Mouse (Mus musculus): ENCODE data around the gene Atp6v0d1.
A peak's percentile ranks its signal among the peaks of the same experiment; 100 is the strongest.
"Not testable (repeated sequence)": the region's sequence is repeated elsewhere in the genome, so short reads cannot be mapped to it uniquely, and the experiment has no call there.

Atp6v0d1 gene

DNA sequence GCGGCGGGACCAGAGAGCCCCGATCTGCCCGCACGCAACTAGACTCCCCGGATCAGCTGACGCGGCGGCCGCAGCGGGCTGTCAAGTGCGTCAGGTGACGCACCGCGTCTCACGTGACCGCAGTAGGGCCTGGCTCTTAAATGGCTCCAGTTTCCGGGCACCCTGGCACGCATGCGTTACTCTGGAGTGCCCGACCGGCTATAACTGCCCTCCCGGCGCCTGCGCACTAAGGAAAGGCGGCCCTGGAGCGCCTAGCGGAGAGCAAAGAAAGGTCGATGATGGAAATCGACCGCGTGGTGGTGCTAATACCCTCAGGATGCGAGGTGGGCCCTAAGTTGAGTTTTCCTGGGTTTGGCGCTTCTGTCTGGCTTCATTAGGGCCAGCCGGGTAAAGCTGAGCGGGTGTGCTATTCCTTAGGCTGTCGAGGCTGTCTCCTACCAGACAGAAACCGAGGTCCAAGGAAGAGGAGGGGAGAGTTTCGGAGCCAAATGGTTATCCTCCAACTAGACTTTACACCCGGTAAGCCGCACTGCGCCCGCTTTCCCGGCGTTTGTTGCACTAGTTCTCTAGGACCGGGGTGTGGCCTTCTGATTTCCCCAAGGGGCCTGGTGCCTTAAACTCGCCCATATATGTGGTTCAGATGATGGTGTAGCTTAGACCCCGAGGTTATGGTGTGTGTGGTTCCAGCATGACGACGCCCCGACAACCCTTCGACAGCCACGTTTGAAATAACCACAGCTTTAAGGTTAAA lies at the start of gene Atp6v0d1:
TSS of gene Atp6v0d1 (minus strand) at position 96 of the 751 bp plus-strand sequence.
- peak; percentile 100 for DNase-seq

DNA sequence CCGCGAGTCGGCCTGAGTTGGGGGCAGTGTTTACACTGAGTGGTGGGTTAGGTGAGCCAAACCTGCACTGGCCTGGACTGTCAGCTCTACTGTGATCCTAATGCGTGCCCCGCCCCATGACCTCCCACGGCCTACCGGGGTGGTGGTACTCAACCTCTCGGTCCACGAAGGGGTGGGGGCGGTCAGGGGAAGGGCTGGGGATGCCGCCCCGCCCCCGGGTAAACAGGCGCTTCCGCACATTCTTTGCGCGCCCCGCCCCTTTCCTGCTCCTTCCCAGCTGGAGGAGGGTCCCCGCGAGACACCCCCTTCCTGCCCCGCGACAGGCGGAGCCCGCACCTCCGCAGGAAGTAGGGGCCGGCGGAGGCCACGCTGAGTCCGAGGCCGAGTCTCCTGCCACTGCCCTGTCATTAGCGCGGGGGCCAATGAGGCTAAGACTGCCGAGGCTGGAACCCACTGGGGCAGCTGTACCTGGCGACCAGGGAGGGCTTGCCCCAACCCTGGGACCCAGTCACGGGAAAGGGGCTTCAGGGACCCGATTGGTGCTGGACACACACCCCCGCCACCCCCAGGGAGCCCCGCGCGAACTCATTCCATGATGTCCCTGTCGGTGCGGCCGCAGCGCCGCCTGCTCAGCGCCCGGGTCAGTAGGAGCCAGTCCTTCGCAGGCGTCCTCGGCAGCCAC lies 48.1 kb upstream of the Atp6v0d1 start:
- DNase-seq, result peak; percentile 90 to 93

DNA sequence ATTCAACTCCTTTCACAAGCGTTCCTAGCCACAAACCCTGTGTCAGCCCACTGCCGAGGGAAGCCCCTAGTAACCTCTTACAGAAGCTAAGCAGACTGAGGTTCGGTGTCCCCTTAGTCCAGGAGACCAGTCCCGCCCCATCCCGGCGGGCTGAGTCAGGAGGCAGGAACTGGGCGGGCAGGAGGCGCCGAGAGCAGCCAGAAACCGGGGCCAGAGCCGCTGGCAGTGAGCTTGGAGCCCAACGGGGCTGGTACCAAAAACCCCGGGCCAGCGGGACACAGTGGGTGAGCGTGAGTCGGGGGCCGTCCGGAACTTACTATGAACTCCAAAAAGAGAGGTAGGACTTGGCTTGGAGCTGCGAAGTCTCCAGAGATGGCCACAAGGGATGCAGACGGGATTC lies 47.2 kb upstream of the Atp6v0d1 start:
- DNase-seq, result peak; percentile 67 to 83

GRCm38 (mm10) chr8:105611836-105612235 lies 46.0 kb upstream of the Atp6v0d1 start:
- no peak for DNase-seq

DNA sequence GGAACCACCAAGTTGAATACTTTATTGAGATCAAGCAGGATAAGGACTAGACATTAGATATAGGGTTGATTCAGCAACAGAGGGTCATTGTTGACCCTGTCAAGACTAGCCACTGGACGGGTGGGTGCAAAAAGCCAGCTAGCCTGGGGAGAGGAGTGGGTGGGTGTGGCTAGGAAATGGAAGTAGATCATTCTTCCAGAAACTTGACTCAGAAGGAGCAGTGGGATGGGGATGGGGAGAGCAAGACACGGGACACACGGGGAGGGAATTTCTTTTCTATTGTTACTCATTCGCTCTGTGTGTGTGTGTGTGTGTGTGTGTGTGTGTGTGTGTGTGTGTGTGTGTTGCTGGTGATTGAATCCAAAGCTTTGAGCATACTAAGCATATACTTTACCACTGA lies 43.9 kb upstream of the Atp6v0d1 start:
- no peak for DNase-seq

DNA sequence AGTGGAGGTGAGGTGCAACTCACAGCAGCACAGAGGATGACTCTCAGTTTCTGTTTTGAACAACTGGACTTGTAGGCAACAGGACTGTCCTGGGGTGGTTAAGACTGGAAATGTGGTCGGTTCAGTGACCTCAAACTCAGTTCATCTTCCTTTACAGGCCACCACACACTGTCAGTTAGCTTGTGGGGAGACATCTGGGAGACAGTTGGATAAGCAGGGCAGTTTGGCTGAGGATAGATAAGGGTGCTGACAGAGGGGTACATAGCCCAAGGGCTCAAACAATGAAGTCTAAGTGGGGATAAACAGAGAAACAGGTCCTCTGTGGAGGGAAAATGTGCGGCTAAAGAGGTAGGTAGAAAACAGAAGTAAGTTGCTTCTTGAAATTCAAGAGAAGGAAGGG lies 43.5 kb upstream of the Atp6v0d1 start:
- no peak for DNase-seq

DNA sequence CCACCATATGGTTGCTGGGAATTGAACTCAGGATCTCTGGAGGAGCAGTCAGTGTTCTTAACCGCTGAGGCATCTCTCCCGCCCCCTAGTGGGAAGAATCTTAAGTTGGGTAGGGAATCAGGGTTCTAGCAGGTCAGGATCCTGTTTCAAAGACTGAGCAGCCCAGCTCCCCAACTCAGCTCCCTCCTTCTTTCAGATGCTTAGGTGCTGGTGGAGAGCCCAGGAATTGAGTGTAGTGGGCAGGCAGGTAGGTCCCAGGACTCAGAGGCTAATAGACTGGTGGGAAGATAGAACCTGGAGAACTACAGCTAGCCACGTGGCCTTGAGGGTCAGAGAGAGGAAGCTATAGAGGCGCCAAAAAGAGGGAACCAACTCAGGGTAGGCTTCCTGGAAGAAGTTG lies 41.8 kb upstream of the Atp6v0d1 start:
- peak; percentile 54 to 74 for DNase-seq

- DNase-seq, result no peak
These were observed 41.2 kb upstream of the Atp6v0d1 start for GRCm38 (mm10) chr8:105607062-105607461.

- DNase-seq, result peak; percentile 83 to 95
These were observed 40.6 kb upstream of the Atp6v0d1 start for GRCm38 (mm10) chr8:105606189-105607023.

DNA sequence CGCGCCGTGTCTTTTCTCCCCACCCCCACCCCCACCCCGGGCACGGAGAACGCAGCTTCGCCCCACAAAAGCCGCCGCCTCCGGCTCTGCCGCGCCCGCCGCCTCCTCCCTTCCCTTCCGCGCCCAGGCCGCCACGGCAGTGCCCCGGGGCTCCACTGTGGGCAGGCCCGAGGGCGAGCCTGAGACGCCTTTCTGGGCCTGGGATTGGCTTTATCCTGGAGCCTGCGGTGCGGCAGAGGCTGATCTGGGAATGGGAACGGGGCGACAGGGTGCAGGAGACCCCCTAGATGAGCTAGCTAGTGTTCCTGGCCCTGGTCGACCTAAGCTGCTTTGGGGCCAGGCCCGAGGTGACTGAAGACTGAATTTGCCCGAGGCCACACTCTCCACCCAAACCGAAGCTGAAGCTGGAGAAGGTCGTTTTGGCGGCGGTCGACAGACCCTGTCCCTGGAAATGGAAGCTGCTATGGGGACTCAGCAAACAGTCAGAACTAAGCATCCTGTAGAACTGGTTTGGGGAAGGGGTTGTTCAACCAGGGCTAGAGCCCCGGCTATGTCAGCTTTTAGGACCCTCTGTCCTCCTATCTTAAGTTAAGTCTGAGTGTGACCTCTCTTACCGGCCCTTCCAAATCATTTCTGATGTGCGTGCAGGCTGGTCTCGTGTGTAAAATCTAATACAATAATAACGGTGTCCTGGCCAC lies 39.8 kb upstream of the Atp6v0d1 start:
- DNase-seq, result peak; percentile 48 to 71

DNA sequence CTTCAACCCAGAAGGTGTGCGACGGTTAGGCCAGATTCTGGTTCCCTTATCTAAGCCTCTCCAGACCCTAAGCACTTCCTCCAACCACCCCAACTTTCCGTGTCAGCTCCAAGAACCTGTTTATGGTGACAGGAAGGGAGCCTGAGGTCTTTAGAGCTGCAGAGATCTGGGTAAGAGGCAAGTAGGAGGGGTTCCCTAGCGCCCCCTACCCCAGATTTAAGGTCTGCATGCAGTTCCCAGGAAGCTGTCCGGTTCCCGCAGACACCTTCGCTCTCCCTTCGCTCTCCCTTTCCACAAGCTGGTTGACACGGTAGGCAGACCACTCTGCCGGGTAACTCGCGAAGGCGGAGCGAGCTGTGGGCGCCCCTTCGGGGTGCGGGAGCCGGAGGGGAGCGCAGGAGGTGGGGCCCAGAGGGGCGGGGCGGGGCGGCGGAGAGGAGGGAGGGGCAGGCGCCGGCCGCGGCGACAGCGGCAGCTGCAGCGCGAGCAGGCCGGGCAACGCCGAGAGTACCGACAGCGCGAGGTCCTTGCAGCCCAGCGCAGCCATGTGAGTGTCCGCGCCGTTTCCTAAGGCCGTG lies 39.0 kb upstream of the Atp6v0d1 start, which contains the start of gene Ripor1:
TSS of gene Ripor1 (plus strand) at position 452 of the 578 bp plus-strand sequence.
- peak; percentile 77 to 90 for DNase-seq

DNA sequence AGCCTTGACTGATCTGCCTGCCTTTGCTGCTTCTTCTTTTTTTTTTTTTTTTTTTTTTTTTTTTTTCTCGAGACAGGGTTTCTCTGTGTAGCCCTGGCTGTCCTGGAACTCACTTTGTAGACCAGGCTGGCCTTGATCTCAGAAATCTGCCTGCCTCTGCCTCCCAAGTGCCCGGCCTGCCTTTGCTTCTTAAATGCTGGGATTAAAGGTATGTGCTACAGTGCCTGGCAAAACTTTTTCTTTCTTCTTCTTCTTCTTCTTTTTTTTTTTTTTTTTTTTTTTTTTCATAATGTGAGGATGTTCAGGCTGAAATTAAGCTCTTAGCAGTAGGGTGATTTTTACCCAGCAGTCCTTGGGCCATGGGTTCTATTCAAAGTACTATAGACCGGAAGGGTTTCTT lies 36.7 kb upstream of the Atp6v0d1 start:
- not testable (repeated sequence) for DNase-seq

DNA sequence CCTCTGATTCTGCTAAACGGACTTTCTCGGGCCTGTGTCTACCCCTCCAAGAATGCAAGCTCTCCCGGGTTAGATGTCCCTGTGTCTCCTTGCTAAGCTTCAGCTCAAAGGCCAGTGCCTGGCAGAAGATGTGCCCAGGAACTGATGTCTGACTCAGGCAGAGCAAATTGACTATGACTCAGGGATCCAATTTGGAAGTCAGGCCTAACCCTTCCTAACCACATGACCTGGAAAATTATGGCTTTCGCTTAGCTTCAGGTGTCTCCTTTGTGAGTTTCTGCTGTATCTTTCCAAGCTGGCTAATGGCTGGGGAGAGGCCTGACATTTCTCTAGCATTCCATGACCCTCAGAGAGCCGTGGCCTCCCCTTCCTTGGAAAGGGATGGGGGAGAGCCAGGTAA lies 35.5 kb upstream of the Atp6v0d1 start:
- DNase-seq, result no peak

DNA sequence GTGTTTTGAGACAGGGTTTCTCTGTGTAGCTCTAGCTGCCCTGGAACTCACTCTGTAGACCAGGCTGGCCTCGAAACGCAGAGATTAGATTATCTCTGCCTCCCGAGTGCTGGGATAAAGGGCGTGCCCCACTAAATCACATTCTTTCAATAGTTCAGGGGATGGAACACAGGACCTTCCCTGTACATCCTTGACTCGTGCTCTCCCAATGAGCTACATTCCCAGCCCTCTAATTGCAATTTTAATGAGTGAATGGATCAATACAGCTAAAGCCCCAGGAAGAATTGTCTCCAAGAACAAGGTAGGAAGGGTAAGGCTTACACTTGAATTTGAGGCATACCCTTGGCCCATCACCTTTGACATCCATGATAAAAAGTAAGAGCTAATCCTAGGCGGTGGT lies 32.9 kb upstream of the Atp6v0d1 start:
- DNase-seq, result no peak

DNA sequence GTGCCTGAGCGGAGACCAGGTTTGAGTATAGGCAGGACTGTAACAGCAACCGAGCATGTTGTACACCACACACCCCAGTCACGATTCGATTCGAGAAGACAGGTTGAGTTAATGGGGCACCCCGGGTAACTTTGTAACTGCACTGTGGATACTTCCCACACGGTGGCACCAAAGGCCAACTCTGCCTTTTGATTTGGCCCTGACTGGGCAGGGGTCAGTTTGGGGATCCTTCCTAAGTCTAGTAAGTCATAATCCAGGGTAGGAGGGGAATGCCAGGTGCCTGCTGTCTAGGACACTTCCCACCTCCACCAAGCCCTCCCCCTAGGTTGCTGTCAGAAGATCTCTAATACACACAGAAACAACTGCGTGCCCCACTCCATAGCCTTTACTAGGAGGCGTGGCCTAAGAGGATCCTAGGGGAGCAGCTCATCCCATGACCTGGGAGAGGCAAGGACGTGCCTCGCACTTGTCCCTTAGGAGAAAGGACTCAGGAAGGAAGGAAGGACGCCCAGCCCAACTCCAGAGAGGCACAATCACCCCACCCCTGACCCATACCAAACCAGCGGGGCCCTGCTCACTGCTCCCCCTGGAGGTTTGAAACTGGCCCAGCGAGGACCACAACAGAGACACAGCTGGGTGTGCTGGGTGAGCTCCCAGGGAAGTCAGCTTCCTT lies 30.7 kb upstream of the Atp6v0d1 start:
- peak; percentile 86 to 91 for DNase-seq

GRCm38 (mm10) chr8:105594451-105595242 lies 28.8 kb upstream of the Atp6v0d1 start:
- DNase-seq, result peak; percentile 70 to 88

DNA sequence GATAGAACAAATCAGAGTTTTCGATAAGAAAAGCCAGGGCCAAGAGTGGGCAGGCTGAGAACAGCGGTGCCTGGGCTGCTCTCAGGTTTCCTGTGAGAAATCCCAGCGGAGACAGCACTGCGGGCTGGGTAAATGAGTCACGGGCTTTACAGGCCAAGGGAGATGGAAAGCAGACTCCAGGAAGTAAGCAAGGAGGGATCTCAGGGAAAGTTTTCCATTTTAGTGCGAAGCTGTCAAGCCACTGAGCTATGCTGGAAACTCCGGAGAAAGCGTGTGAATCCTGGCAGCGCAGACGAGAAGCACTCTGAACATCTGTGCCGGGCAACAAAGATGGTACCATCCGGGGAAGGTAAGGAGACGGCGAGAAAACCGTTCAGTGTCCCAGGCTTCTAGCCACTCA lies 28.0 kb upstream of the Atp6v0d1 start:
- DNase-seq, result peak; percentile 51 to 73

GRCm38 (mm10) chr8:105592431-105592830 lies 26.6 kb upstream of the Atp6v0d1 start:
- no peak for DNase-seq

- DNase-seq, result no peak
These were observed 13.9 kb upstream of the Atp6v0d1 start for GRCm38 (mm10) chr8:105579719-105580118.

DNA sequence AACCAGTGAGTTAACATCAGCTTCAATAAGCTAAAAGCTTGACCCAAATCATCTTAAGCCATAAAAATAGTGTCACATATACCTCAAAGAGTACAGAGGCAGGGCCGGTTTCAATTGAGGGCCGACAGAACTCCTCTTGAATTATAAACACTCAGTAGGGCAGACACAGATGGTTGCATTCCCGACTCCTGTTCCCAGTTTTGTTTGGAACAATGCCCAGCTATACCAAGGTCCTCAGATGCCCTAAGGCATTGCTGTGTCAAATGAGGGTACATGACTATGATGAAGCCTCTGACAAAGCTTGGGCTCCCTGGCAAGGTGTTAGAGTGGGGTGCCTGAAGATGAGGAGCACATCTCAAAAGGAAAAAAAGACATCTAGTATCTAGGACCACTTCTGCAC lies 9.7 kb upstream of the Atp6v0d1 start:
- DNase-seq, result no peak

- no peak for DNase-seq
These were observed 8.9 kb upstream of the Atp6v0d1 start for GRCm38 (mm10) chr8:105574741-105575140.
